Comparison of ENCODE assay signal across 14 mouse cellular contexts in the genomic region with DNA sequence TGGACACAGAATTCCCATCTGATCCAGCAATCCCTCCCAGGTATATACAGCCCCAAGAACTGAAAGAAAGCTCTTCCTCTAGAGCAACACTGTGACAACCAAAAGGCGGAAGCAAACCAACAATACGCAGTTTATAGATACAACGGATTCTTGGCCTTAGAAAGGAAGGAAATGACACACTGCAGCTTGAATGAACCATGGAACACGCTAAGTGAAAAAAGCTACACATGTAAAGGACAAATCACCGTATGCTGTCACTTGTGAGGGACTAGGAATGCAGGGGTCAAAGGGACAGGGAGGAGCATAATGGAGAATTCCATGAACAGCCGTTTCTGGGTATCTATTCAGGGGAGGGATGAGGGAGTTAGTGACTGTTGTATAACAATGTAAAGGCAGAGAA. TPM values are rescaled to one million over a fixed set of nuclear protein-coding genes. Genes with fewer than 3 reads are reported as not detected.
A peak's percentile ranks its signal among the peaks of the same experiment; 100 is the strongest.
DNase-seq lines count a peak whose midpoint lies in the region; ATAC-seq and TF ChIP-seq lines count a peak whose summit lies in the region.
"Had no signal": no experiment of that assay in that cellular context is flagged by ENCODE, and none has a peak within 500 bp of the region (broad histone marks: within the 10 kb centered on the region; RNA-seq: fewer than 3 reads in every experiment).

No protein-coding gene starts in this region.

- H3K36me3 ChIP-seq in heart, adult 2 months (ENCODE audit: control insufficient read depth, insufficient read depth, low read length) = no peaks in the 10 kb centered on the region
- 0 out of 2 replicates have a peak, but pooled peaks cover 4% of the 10 kb centered on the region for H3K36me3 ChIP-seq in kidney, embryonic 15.5 days
- H3K36me3 ChIP-seq in kidney, embryonic 14.5 days (ENCODE audit: control insufficient read depth, insufficient read depth, low read length) = no peaks in the 10 kb centered on the region
- no peaks in the 10 kb centered on the region for H3K36me3 ChIP-seq in limb, embryonic 15.5 days
- H3K36me3 ChIP-seq: hindbrain, embryonic 15.5 days; midbrain, embryonic 13.5 days had no signal

- TF ChIP-seq POLR2A in heart, adult 2 months (IDR thresholded peaks at IDR 0.05; ENCODE audit: insufficient read depth, low read depth, low read length) = no peak

- ATAC-seq in kidney, embryonic 15.5 days (replicated peaks; ENCODE audit: low FRiP score) = no peak
- ATAC-seq in kidney, embryonic 14.5 days (ENCODE audit: low FRiP score, low TSS enrichment) = no peak
- 0 out of 2 replicates have a peak, but pooled peaks have one; percentile 19 for ATAC-seq in limb, embryonic 15.5 days (ENCODE audit: insufficient number of reproducible peaks, low FRiP score, low TSS enrichment, low read depth)
- ATAC-seq: midbrain, embryonic 13.5 days had no signal

- H3K4me3 ChIP-seq in heart, adult 2 months = no peak overlapping the region
- H3K4me3 ChIP-seq in kidney, embryonic 15.5 days (replicated peaks) = no peak overlapping the region
- no peak overlapping the region for H3K4me3 ChIP-seq in kidney, embryonic 14.5 days (ENCODE audit: low read length)
- no peak overlapping the region for H3K4me3 ChIP-seq in limb, embryonic 15.5 days
- H3K4me3 ChIP-seq: hindbrain, embryonic 15.5 days; midbrain, embryonic 13.5 days had no signal

- WGBS in heart, adult 2 months = 43% methylated on average over 6 of the region's 6 CpGs
- 58% methylated on average over 6 of the region's 6 CpGs for WGBS in kidney, embryonic 15.5 days
- WGBS in kidney, embryonic 14.5 days = 65% methylated on average over 6 of the region's 6 CpGs
- WGBS in limb, embryonic 15.5 days = 66% methylated on average over 6 of the region's 6 CpGs

- peaks cover 4% of the 10 kb centered on the region for H3K79me2 ChIP-seq in heart, adult 2 months (replicated peaks; ENCODE audit: control insufficient read depth, insufficient read depth, low read length)

- intact Hi-C loops in heart, adult 2 months (cut with DNase I) = no loop called here
- intact Hi-C loops in heart, postnatal 14 days (cut with DNase I) = no loop called here

- TF ChIP-seq CTCF in heart, adult 2 months (IDR thresholded peaks at IDR 0.05) = no peak

- no peak overlapping the region for H3K4me2 ChIP-seq in kidney, embryonic 15.5 days
- no peak overlapping the region for H3K4me2 ChIP-seq in kidney, embryonic 14.5 days (replicated peaks; ENCODE audit: low read depth, low read length)
- no peak overlapping the region for H3K4me2 ChIP-seq in limb, embryonic 15.5 days
- H3K4me2 ChIP-seq: hindbrain, embryonic 15.5 days; midbrain, embryonic 13.5 days had no signal

- H3K27ac ChIP-seq in heart, adult 2 months = peak overlapping the region; percentile 42
- H3K27ac ChIP-seq in kidney, embryonic 15.5 days = peak overlapping the region; percentile 46; the same call in 1 of the 2 replicates
- H3K27ac ChIP-seq in kidney, embryonic 14.5 days (ENCODE audit: low read depth, low read length) = no peak overlapping the region
- no peak overlapping the region for H3K27ac ChIP-seq in limb, embryonic 15.5 days
- H3K27ac ChIP-seq: hindbrain, embryonic 15.5 days; midbrain, embryonic 13.5 days had no signal

- no peak overlapping the region for H3K9ac ChIP-seq in heart, adult 2 months (ENCODE audit: low read depth, low read length)
- H3K9ac ChIP-seq in kidney, embryonic 15.5 days = no peak overlapping the region
- H3K9ac ChIP-seq in kidney, embryonic 14.5 days (ENCODE audit: low read depth, low read length) = no peak overlapping the region
- no peak overlapping the region for H3K9ac ChIP-seq in limb, embryonic 15.5 days
- H3K9ac ChIP-seq: hindbrain, embryonic 15.5 days had no signal

- no peak for DNase-seq in heart, adult 2 months
- DNase-seq in heart, postnatal 14 days = no peak
- DNase-seq in embryo, embryonic 10.5 days (ENCODE audit: low spot score) = peak; percentile 69
- DNase-seq in spleen, postnatal 4 days (ENCODE audit: low spot score in 2 of 2) = no peak
- DNase-seq in gastrocnemius, adult 18-20 months (ENCODE audit: low spot score) = no peak
- DNase-seq: cerebellum, adult 2 months had no signal

- no peaks in the 10 kb centered on the region for H3K9me3 ChIP-seq in kidney, embryonic 15.5 days (replicated peaks)
- no peaks in the 10 kb centered on the region for H3K9me3 ChIP-seq in kidney, embryonic 14.5 days (ENCODE audit: control insufficient read depth, low read length)
- H3K9me3 ChIP-seq in limb, embryonic 15.5 days = no peaks in the 10 kb centered on the region
- H3K9me3 ChIP-seq: hindbrain, embryonic 15.5 days; midbrain, embryonic 13.5 days had no signal

- no peak for TF ChIP-seq EP300 in heart, adult 2 months (IDR thresholded peaks at IDR 0.05; ENCODE audit: insufficient read depth, low read depth, low read length)

- H3K27me3 ChIP-seq in heart, adult 2 months (ENCODE audit: control insufficient read depth, insufficient read depth, low read length) = no peaks in the 10 kb centered on the region
- no peaks in the 10 kb centered on the region for H3K27me3 ChIP-seq in kidney, embryonic 15.5 days
- no peaks in the 10 kb centered on the region for H3K27me3 ChIP-seq in kidney, embryonic 14.5 days (ENCODE audit: control insufficient read depth, insufficient read depth, low read length)
- no peaks in the 10 kb centered on the region for H3K27me3 ChIP-seq in limb, embryonic 15.5 days
- H3K27me3 ChIP-seq: hindbrain, embryonic 15.5 days; midbrain, embryonic 13.5 days had no signal

- peaks cover 16% of the 10 kb centered on the region for H3K4me1 ChIP-seq in heart, adult 2 months (ENCODE audit: control insufficient read depth, insufficient read depth, low read length)
- H3K4me1 ChIP-seq in kidney, embryonic 15.5 days = peaks cover 47% of the 10 kb centered on the region
- peaks cover 21% of the 10 kb centered on the region for H3K4me1 ChIP-seq in kidney, embryonic 14.5 days (ENCODE audit: control insufficient read depth, insufficient read depth, low read length)
- H3K4me1 ChIP-seq in limb, embryonic 15.5 days = no peaks in the 10 kb centered on the region

RNA-seq across cellular contexts. Expression of a gene that starts 16.7 kb away (rescaled TPM):
- total RNA-seq in heart, adult 2 months (2021) = 10 to 100 TPM; 15.3 to 16.2 TPM
- 24.7 and 28.5 TPM in 2 replicates for polyA plus RNA-seq in heart, adult 2 months (2012; rRNA removed)
- 10 to 100 TPM; 22.3 to 23.9 TPM for total RNA-seq in heart, postnatal 14 days (2021)
- polyA plus RNA-seq in kidney, embryonic 15.5 days (2015; fragmentation: Nextera tagmentation; extraction: Ambion mirVana) = 15.0 and 16.2 TPM in 2 replicates
- polyA plus RNA-seq in kidney, embryonic 14.5 days (2014; fragmentation: Nextera tagmentation; extraction: Ambion mirVana) = 13.8 and 16.2 TPM in 2 replicates
- 3.3 and 4.1 TPM in 2 replicates for polyA plus RNA-seq in limb, embryonic 15.5 days (2015; fragmentation: Nextera tagmentation; extraction: Ambion mirVana)
- total RNA-seq in gastrocnemius, adult 18-20 months (2021) = 10 to 100 TPM in 1 of 2 experiments, 1 to 10 TPM in 1; 6.2 to 11.5 TPM

RNA-seq across cellular contexts. Expression of a gene that starts 44.1 kb away (rescaled TPM):
- under 1 TPM; 0.29 to 0.93 TPM for total RNA-seq in heart, adult 2 months (2021)
- polyA plus RNA-seq in heart, adult 2 months (2012; rRNA removed) = 0.70 and 0.84 TPM in 2 replicates
- total RNA-seq in heart, postnatal 14 days (2021) = under 1 TPM; 0.49 to 0.67 TPM
- polyA plus RNA-seq in kidney, embryonic 15.5 days (2015; fragmentation: Nextera tagmentation; extraction: Ambion mirVana) = 3.3 and 4.0 TPM in 2 replicates
- 1.7 and 2.0 TPM in 2 replicates for polyA plus RNA-seq in kidney, embryonic 14.5 days (2014; fragmentation: Nextera tagmentation; extraction: Ambion mirVana)
- polyA plus RNA-seq in limb, embryonic 15.5 days (2015; fragmentation: Nextera tagmentation; extraction: Ambion mirVana) = 0.89 and 1.3 TPM in 2 replicates
- under 1 TPM; 0.17 to 0.34 TPM for total RNA-seq in gastrocnemius, adult 18-20 months (2021)
- total RNA-seq: granulocyte monocyte progenitor cell, adult 5-6 weeks had no signal

RNA-seq across cellular contexts. Expression of a gene that starts 57.1 kb away (rescaled TPM):
- total RNA-seq in heart, adult 2 months (2021) = under 1 TPM in 1 of 2 experiments, not detected in 1; 0.14 TPM
- 0.23 and 0.41 TPM in 2 replicates for polyA plus RNA-seq in heart, adult 2 months (2012; rRNA removed)
- under 1 TPM in 1 of 2 experiments, not detected in 1; 0.24 TPM for total RNA-seq in heart, postnatal 14 days (2021)
- polyA plus RNA-seq in kidney, embryonic 15.5 days (2015; fragmentation: Nextera tagmentation; extraction: Ambion mirVana) = 251 and 332 TPM in 2 replicates
- 50.2 and 92.1 TPM in 2 replicates for polyA plus RNA-seq in kidney, embryonic 14.5 days (2014; fragmentation: Nextera tagmentation; extraction: Ambion mirVana)
- 0.17 and 0.42 TPM in 2 replicates for polyA plus RNA-seq in limb, embryonic 15.5 days (2015; fragmentation: Nextera tagmentation; extraction: Ambion mirVana)
- under 1 TPM in 1 of 2 experiments, not detected in 1; 0.46 TPM for total RNA-seq in gastrocnemius, adult 18-20 months (2021)
- total RNA-seq: granulocyte monocyte progenitor cell, adult 5-6 weeks; layer of hippocampus, postnatal 25 days had no signal
- polyA plus RNA-seq: limb, embryonic 11.5 days; midbrain, embryonic 13.5 days had no signal

Comparison
In these comparisons a context has a peak if more than half of its experiments do, and no peak if none do; other contexts are left out.
1. H3K27ac ChIP-seq: peak in heart, adult 2 months (single experiment) and kidney, embryonic 15.5 days (single experiment); none in kidney, embryonic 14.5 days (single experiment) and limb, embryonic 15.5 days (single experiment).
2. RNA of a gene that starts 57.1 kb away (polyA plus RNA-seq): 251 to 332 TPM in kidney, embryonic 15.5 days and 50.2 to 92.1 TPM in kidney, embryonic 14.5 days; 0.17 to 0.42 TPM in limb, embryonic 15.5 days and 0.23 to 0.41 TPM in heart, adult 2 months; every median in the first group is over 10 times any median in the second.